Mouse (Mus musculus) urinary bladder, postnatal 4 days (tissue): Measurements from ENCODE around the gene Tec.

Experiments used
- DNase-seq, 2 experiments: peaks; one replicate each; pipeline ENCODE4 v3.0.0; 2021 to 2022; ENCODE audit warnings: low spot score in 2 of 2

Tec gene

GRCm38 (mm10) chr5:72736868-72737267, 131.4 kb downstream of the Tec start:
- no peak for DNase-seq

GRCm38 (mm10) chr5:72736437-72736836, 131.8 kb downstream of the Tec start:
- DNase-seq = no peak

- no peak for DNase-seq
These were observed 132.5 kb downstream of the Tec start for GRCm38 (mm10) chr5:72735763-72736162.

- no peak for DNase-seq
These were observed 135.4 kb downstream of the Tec start for GRCm38 (mm10) chr5:72732885-72733284.

- no peak for DNase-seq
These were observed 142.9 kb downstream of the Tec start for GRCm38 (mm10) chr5:72725404-72725803.

- DNase-seq = no peak
These were observed 144.9 kb downstream of the Tec start for GRCm38 (mm10) chr5:72723429-72723828.

- DNase-seq = no peak
These were observed 147.7 kb downstream of the Tec start for GRCm38 (mm10) chr5:72720587-72720986.

- DNase-seq = peak; percentile 31 to 76
These were observed 157.6 kb downstream of the Tec start for GRCm38 (mm10) chr5:72710572-72711278.

- no peak for DNase-seq
These were observed 158.3 kb downstream of the Tec start for GRCm38 (mm10) chr5:72709976-72710375.

GRCm38 (mm10) chr5:72709451-72709850, 158.8 kb downstream of the Tec start:
- no peak for DNase-seq

GRCm38 (mm10) chr5:72706722-72707121, 161.6 kb downstream of the Tec start:
- no peak for DNase-seq

- no peak for DNase-seq
These were observed 162.2 kb downstream of the Tec start for GRCm38 (mm10) chr5:72706095-72706494.
